Comparison of ENCODE assay signal across 24 mouse cellular contexts in genomic region chr14:51942236-51942635, GRCm38 (mm10). TPM values are rescaled to one million over a fixed set of nuclear protein-coding genes. Genes with fewer than 3 reads are reported as not detected.
"Had no signal": no experiment of that assay in that cellular context is flagged by ENCODE, and none has a peak within 500 bp of the region (broad histone marks: within the 10 kb centered on the region; RNA-seq: fewer than 3 reads in every experiment).

No protein-coding gene starts in this region.

- H3K27me3 ChIP-seq: midbrain, embryonic 15.5 days had no signal

- H3K27ac ChIP-seq: kidney, postnatal 0 days; liver, embryonic 14.5 days; midbrain, embryonic 15.5 days had no signal

- DNase-seq: kidney, adult 11 months; kidney, adult 9 months; kidney, postnatal 36 days; lung, adult 2 months; lung, postnatal 36 days; right cerebral cortex, adult 18-20 months; right cerebral cortex, postnatal 25 days had no signal

- H3K9ac ChIP-seq: liver, embryonic 14.5 days; midbrain, embryonic 15.5 days had no signal

- H3K9me3 ChIP-seq: limb, embryonic 10.5 days; midbrain, embryonic 15.5 days had no signal

- H3K36me3 ChIP-seq: limb, embryonic 10.5 days; midbrain, embryonic 15.5 days had no signal

- H3K4me3 ChIP-seq: limb, embryonic 10.5 days; megakaryocyte, embryonic 14.5 days; midbrain, embryonic 15.5 days had no signal

- H3K4me1 ChIP-seq: midbrain, embryonic 15.5 days had no signal

- H3K4me2 ChIP-seq: midbrain, embryonic 11.5 days; midbrain, embryonic 15.5 days had no signal

- ATAC-seq: midbrain, embryonic 15.5 days had no signal

RNA-seq across cellular contexts. Expression of gene Rnase13, which starts 19.7 kb away (rescaled TPM):
- total RNA-seq: layer of hippocampus, adult 18-20 months; layer of hippocampus, postnatal 10 days; left cerebral cortex, adult 18-20 months; left cerebral cortex, postnatal 10 days had no signal
- polyA plus RNA-seq: intestine, embryonic 14.5 days; kidney, postnatal 0 days; limb, embryonic 10.5 days; limb, embryonic 14.5 days; liver, embryonic 14.5 days; lung, adult 2 months; lung, postnatal 0 days; midbrain, embryonic 11.5 days; midbrain, embryonic 15.5 days; neural tube, embryonic 14.5 days; small intestine, adult 2 months; stomach, embryonic 16.5 days; thymus, postnatal 0 days had no signal

RNA-seq across cellular contexts. Expression of gene Tppp2, which starts 24.0 kb away (rescaled TPM):
- total RNA-seq: layer of hippocampus, adult 18-20 months; layer of hippocampus, postnatal 10 days; left cerebral cortex, adult 18-20 months; left cerebral cortex, postnatal 10 days had no signal
- polyA plus RNA-seq: kidney, postnatal 0 days; limb, embryonic 10.5 days; limb, embryonic 14.5 days; liver, embryonic 14.5 days; lung, adult 2 months; lung, postnatal 0 days; midbrain, embryonic 11.5 days; midbrain, embryonic 15.5 days; neural tube, embryonic 14.5 days; small intestine, adult 2 months; stomach, embryonic 16.5 days; thymus, postnatal 0 days had no signal
